Mouse (Mus musculus) kidney, embryonic 15.5 days (tissue): Measurements from ENCODE around the gene Rpusd2. TPM values are rescaled to one million over a fixed set of nuclear protein-coding genes. Genes with fewer than 3 reads are reported as not detected.
"Not testable (repeated sequence)": the region's sequence is repeated elsewhere in the genome, so short reads cannot be mapped to it uniquely, and the experiment has no call there.

Experiments
- ATAC-seq: fragments of 200-750 bp; cut with Nextera tagmentation; replicated peaks from 2 replicates; pipeline ENCODE4 v1.8.0; 2017; ENCODE audit warnings: moderate TSS enrichment; ENCODE audit not compliant: low FRiP score
- H3K27ac ChIP-seq: fragments of 300-500 bp; sonication (generic); 2 replicates; pipeline ENCODE4 v1.5.1; 2015; ENCODE audit warnings: mild to moderate bottlenecking, inconsistent platforms
- H3K27me3 ChIP-seq: fragments of 300-500 bp; sonication (generic); 2 replicates; pipeline ENCODE4 v1.6.1; 2015; ENCODE audit warnings: inconsistent platforms
- H3K36me3 ChIP-seq: fragments of 300-500 bp; sonication (generic); 2 replicates; pipeline ENCODE4 v1.6.1; 2015; ENCODE audit warnings: inconsistent platforms
- H3K4me1 ChIP-seq: fragments of 300-500 bp; sonication (generic); 2 replicates; pipeline ENCODE4 v1.6.1; 2015; ENCODE audit warnings: inconsistent platforms
- H3K4me2 ChIP-seq: fragments of 300-500 bp; sonication (generic); 2 replicates; pipeline ENCODE4 v1.6.1; 2015; ENCODE audit warnings: moderate library complexity, mild to moderate bottlenecking, inconsistent platforms
- H3K4me3 ChIP-seq: fragments of 300-500 bp; sonication (generic); replicated peaks from 2 replicates; pipeline ENCODE4 v1.5.1; 2015; ENCODE audit warnings: mild to moderate bottlenecking, inconsistent platforms
- H3K9ac ChIP-seq: fragments of 300-500 bp; sonication (generic); 2 replicates; pipeline ENCODE4 v1.6.1; 2015; ENCODE audit warnings: mild to moderate bottlenecking, inconsistent platforms
- H3K9me3 ChIP-seq: fragments of 300-500 bp; sonication (generic); replicated peaks from 2 replicates; pipeline ENCODE4 v1.6.1; 2016; ENCODE audit warnings: inconsistent platforms
- WGBS: fragments of 180-500 bp; shearing (Covaris S2); methylation state at CpG from one replicate; pipeline ENCODE4 v1.1.7; 2015; ENCODE audit warnings: mixed read lengths; 5-methylcytosine and 5-hydroxymethylcytosine counted together
- polyA plus RNA-seq: library from polyadenylated mRNA; unstranded; fragments of >200 nt; fragmentation: Nextera tagmentation; extraction: Ambion mirVana; gene quantifications from 2 replicates; pipeline ENCODE4 v1.2.1, GENCODE M21; 2015

Gene Rpusd2
- polyA plus RNA-seq = 4.2 and 4.8 TPM in 2 replicates

DNA sequence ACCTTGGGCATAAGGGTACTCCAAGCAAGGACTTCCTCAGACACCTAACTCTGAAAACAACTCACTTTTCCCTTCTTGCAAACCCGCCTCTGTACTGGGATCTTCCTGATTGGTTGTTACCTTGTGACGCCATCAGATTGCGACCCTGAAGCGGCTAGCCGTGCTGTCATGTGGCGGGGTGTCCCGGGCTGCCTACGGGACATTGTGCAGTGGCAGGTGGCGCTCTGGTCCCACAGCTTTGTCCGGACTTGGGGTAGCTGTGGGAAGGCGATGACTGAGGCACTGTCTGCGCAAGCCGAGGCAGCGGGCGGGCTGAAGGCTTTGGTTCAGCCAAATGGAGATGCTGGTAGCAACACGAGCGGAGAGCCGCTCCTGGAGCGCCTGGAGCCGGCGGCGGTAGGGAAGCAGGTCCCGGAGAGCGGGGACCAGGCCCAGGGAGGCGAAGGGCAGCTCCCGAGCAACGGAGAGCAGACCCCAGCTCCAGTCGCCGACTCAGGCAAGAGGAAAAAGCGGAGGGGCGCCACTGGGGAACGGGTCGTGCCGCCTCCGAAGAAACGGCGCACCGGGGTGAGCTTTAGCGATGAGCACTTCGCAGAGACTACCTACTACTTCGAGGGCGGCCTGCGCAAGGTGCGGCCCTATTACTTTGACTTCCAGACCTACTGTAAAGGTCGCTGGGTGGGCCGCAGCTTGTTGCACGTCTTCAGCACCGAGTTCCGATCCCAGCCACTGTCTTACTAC is at the start of gene Rpusd2:
TSS of gene Rpusd2 (plus strand) at position 135 of the 741 bp plus-strand sequence.
- peak within 1 kb of the TSS; percentile 86 for H3K9ac ChIP-seq
- H3K36me3 ChIP-seq = peaks cover 29% of the 10 kb centered on the region
- WGBS = under 1% methylated on average over 49 of the region's 49 CpGs
- no peaks in the 10 kb centered on the region for H3K9me3 ChIP-seq
- H3K27me3 ChIP-seq = no peaks in the 10 kb centered on the region; the same call in 1 of the 2 replicates
- peak within 1 kb of the TSS; percentile 98 for H3K4me3 ChIP-seq
- H3K27ac ChIP-seq = peak within 1 kb of the TSS; percentile 92
- peak; percentile 98 for ATAC-seq
- peaks cover 12% of the 10 kb centered on the region for H3K4me1 ChIP-seq
- peak within 1 kb of the TSS; percentile 79 for H3K4me2 ChIP-seq

DNA sequence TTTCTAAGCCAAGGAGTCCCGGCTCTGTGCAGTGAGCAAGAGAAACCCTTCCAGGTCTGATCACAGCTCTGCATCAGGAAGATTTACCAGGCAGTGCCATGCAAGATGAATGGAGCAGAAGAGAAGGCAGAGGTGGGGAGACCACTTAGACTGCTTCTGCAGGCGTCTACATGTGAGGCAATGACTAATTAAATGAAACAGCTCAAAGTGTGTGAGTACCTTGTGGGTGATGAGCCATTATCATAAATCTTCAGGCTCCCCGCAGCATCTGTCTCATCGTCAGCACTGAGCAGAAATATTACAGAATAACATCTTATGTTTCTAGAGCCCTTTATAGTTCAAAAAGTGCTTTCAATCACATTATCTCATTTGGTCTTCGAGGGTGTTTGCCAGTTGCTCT is 39.1 kb upstream of the Rpusd2 start:
- no peak for ATAC-seq
- Histone ChIP-seq H3K36me3 (no peaks in the 10 kb centered on the region), H3K9ac (no peak overlapping the region), H3K27ac (no peak overlapping the region), H3K4me2 (no peak overlapping the region), H3K4me1 (no peaks in the 10 kb centered on the region), H3K27me3 (peaks cover 24% of the 10 kb centered on the region), H3K4me3 (no peak overlapping the region), H3K9me3 (no peaks in the 10 kb centered on the region)
- 49% methylated on average over 5 of the region's 5 CpGs for WGBS

DNA sequence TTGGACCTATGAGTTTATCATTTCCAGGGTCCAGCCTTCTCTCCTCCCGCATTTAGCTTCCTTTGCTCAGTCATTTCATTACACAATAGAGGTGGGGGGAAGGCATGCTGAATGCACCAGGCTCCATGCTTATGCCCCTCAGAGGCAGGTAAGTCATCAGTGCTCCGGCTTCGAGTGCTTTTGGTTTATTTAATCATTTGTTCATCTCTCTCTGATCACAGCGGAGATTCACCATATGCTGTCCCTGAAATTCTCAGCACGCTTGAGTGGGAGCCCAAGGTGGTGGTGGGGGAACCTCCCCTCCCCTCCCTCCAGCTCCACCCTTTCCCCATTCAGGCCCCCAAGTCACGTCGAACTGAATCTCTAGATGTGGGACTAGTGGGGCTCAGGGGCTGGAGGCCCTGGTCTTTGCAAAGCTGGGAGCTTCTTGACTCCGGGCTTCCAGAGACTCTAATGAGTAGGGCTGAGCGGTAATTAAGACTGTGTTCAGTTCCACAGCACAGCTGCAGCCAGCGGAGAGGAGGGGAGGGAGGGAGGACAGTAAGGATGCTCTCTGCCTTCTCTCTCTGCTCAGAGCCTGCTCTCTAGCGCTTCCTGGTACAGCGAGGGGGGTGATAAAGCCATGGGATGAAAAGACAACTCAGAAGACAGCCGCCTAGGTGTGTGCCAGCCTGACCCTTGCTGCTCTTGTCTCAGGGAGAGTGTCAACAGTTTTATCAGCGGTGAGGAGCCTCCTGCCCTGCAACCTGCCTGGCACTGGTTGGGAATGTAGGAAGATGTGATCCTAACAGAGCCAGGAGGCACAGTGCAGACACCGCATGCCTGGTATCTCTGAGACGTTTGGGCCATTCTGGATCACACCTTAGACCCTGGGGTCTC is 38.4 kb upstream of the Rpusd2 start:
- Histone ChIP-seq H3K9me3 (no peaks in the 10 kb centered on the region), H3K9ac (no peak overlapping the region), H3K27me3 (peaks cover 24% of the 10 kb centered on the region), H3K4me1 (no peaks in the 10 kb centered on the region), H3K4me3 (no peak overlapping the region), H3K27ac (no peak overlapping the region), H3K36me3 (no peaks in the 10 kb centered on the region), H3K4me2 (no peak overlapping the region)
- ATAC-seq = no peak
- WGBS = 35% methylated on average over 16 of the region's 16 CpGs

DNA sequence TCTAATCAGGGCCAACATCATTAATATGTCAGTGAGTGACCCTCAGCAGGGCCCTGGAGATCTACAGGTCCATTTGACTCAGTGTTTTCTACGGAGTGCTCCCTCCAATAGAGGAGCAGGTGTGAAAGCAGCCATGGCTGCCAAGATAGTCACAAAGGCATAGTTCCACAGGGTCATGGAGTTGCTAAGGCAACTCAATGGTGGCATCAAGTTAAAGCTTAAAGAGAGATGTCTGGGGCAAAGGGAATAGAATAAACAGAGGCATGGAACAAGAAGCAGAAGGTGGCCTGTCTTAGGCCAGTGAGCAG is 37.8 kb upstream of the Rpusd2 start:
- WGBS = 55% methylated on average over 1 of the region's 1 CpGs
- ATAC-seq = no peak

DNA sequence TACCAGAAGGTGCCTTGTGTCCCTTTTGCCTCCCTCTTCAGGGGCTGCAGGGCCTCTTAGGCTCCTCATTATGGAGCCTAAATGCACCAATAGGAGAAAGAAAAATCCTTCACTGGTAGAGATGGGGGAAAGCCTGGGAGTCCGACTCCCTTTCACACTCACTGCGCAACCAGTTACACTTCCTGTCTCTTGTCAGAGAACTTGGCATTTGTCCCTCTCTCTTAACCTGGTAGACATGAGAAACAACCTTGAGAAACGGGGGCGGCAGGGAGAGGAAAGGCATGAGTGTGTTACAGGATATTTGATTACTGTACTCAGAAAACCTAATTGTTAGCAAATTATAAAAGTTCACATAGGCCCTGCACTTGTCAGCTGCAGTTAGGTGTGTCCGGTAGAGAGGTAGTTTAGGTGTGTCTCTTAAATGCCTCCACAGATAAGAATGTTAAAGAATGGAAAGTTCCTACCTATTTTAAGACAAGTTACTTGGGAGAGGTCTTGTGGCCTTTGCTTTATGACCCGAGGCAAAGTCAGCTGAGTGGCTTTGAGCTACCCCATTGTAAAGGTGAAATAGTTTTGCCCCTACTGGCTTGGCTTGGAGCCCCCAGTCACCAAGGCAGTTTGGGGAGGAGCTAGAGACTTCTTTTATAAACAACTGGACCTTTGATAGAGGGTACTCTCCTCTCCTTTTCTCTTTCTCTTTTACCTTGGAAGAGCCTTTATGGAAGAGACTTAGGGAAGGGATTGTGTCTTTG is 36.3 kb upstream of the Rpusd2 start:
- no peak for ATAC-seq
- 51% methylated on average over 6 of the region's 6 CpGs for WGBS
- Histone ChIP-seq H3K4me1 (no peaks in the 10 kb centered on the region), H3K36me3 (no peaks in the 10 kb centered on the region), H3K4me2 (no peak overlapping the region), H3K9ac (no peak overlapping the region), H3K27me3 (peaks cover 20% of the 10 kb centered on the region), H3K27ac (no peak overlapping the region), H3K9me3 (no peaks in the 10 kb centered on the region), H3K4me3 (no peak overlapping the region)

More for the DNA sequence above, 37.8 kb upstream of the Rpusd2 start:
- H3K27me3 ChIP-seq = peaks cover 24% of the 10 kb centered on the region
- H3K9me3 ChIP-seq = no peaks in the 10 kb centered on the region
- H3K4me2 ChIP-seq = no peak overlapping the region
- no peak overlapping the region for H3K27ac ChIP-seq
- H3K36me3 ChIP-seq = no peaks in the 10 kb centered on the region
- no peak overlapping the region for H3K9ac ChIP-seq
- H3K4me3 ChIP-seq = no peak overlapping the region
- H3K4me1 ChIP-seq = no peaks in the 10 kb centered on the region

DNA sequence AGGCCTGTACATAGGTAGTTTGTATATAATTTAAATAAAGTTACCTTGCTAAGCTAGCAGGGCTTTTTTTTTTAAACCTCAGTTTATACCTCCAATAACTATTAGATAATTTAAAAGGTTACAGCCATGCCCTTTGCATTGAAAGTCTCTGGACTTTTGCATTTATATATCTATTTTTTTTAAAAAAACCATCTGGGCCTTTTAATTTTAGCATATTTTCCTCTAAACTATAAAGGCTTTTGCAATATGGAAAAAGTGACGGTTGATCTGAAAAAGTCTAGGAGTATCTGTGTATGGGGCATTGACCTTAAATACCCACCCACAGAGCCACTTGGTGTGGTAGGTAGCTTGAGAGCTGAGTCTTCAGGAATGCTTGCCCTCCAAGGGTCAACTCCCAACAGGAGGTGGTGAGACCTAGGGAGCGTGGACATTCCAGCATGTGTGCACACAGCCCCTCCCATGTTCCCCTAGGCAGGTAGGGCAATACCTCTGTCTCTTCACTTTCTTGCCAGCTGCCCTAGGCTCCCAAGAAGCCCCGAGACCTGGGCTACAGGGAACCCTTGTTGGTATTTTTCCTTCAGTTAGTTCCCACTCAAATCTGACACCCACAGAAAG is 35.5 kb upstream of the Rpusd2 start:
- Histone ChIP-seq H3K9me3 (no peaks in the 10 kb centered on the region), H3K4me3 (no peak overlapping the region), H3K4me2 (no peak overlapping the region), H3K4me1 (no peaks in the 10 kb centered on the region), H3K27me3 (peaks cover 20% of the 10 kb centered on the region), H3K27ac (no peak overlapping the region), H3K36me3 (no peaks in the 10 kb centered on the region), H3K9ac (no peak overlapping the region)
- no peak for ATAC-seq
- WGBS = 81% methylated on average over 3 of the region's 3 CpGs

DNA sequence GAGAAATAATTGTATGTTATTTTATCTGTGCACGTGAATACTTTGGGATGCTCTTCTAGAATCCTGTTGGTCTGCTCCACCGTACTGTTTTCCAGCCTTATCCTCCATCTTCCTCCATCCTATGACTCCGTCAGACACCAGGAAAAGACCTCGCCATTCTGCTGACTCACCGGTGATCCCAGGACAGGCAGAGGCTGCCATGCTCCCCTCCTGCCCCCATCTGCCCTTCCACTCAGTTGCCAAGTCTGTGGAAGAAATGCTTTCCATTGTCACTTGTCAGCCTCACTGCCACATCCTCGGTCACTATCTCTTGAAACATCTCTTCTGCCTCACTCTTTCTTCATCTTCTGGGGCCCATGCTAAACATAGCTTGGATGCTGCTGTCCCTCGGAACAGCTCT is 27.7 kb upstream of the Rpusd2 start:
- WGBS = 84% methylated on average over 7 of the region's 7 CpGs

DNA sequence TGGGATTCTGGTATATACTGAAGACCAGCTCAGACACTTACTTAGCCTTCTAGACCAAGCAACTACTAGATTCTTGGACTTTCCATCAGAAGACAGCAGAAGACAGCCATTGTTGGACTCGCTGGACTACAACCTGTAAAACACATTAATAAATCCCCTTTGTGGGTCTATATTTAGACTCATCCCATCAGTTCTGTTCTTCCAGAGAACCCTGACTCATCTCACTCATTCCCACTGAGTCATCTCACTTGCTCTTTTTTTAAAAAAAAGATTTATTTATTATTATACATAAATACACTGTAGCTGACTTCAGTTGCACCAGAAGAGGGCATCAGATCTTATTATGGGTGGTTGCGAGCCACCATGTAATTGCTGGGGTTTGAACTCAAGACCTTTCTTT is 25.2 kb upstream of the Rpusd2 start:
- Histone ChIP-seq H3K27ac (no peak overlapping the region), H3K4me1 (no peaks in the 10 kb centered on the region), H3K27me3 (no peaks in the 10 kb centered on the region), H3K9me3 (no peaks in the 10 kb centered on the region), H3K9ac (no peak overlapping the region), H3K4me3 (no peak overlapping the region), H3K4me2 (no peak overlapping the region), H3K36me3 (no peaks in the 10 kb centered on the region)
- WGBS = 96% methylated on average over 2 of the region's 2 CpGs
- ATAC-seq = no peak

More for the DNA sequence above, 27.7 kb upstream of the Rpusd2 start:
- Histone ChIP-seq H3K27me3 (no peaks in the 10 kb centered on the region), H3K4me3 (no peak overlapping the region), H3K9ac (no peak overlapping the region), H3K36me3 (no peaks in the 10 kb centered on the region), H3K9me3 (no peaks in the 10 kb centered on the region), H3K4me1 (no peaks in the 10 kb centered on the region), H3K4me2 (no peak overlapping the region), H3K27ac (no peak overlapping the region)
- ATAC-seq = no peak

DNA sequence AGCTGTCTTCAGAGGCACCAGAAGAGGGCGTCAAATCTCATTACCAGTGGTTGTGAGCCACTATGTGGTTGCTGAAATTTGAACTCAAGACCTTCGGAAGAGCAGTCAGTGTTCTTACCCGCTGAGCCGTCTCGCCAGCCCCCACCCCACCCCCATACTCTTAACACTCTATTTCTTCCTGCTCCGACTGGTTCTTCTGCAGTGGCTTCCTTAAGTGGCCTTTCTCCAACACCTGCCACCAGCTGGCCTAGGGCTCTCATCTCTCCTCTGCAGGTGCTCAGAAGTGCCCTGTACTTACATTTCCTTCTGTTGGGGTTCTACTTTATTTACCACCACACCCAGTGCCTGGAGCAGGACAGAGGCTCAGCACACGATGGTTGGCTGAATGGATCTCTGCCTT is 19.6 kb upstream of the Rpusd2 start:
- peaks cover 3% of the 10 kb centered on the region; the same call in 1 of the 2 replicates for H3K9me3 ChIP-seq
- H3K4me2 ChIP-seq = no peak overlapping the region
- ATAC-seq = no peak
- H3K4me3 ChIP-seq = no peak overlapping the region
- peaks cover 23% of the 10 kb centered on the region for H3K4me1 ChIP-seq
- no peak overlapping the region for H3K9ac ChIP-seq
- H3K36me3 ChIP-seq = peaks cover 16% of the 10 kb centered on the region
- H3K27me3 ChIP-seq = no peaks in the 10 kb centered on the region
- WGBS = 63% methylated on average over 7 of the region's 7 CpGs
- no peak overlapping the region for H3K27ac ChIP-seq

DNA sequence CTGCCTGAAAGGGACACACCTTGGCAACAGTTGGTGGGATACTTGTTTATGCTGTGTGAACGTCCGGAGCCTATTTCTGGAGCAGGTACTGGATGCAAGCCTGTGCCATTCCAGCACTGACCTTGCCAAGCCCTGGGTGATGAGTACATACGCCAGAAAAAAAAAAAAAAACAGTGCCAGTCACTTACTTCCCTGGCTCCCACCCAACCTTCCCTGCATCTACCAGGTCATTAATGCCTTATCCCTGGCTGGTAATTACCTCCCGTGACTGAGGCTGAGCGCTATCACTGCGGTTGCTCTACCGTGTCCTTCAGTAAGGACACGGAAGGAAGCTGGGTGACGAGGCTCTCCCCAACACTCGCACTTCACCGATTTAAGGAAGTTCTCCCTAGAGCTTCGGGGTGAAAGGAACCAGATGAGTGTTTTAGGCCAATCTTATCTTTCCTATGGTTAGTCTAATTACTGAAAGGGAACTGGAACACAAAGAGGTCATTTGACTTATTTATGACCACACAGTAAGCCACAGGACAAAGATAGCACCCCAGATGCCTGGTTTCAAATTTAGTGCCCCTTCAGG is 18.9 kb upstream of the Rpusd2 start:
- WGBS = 35% methylated on average over 12 of the region's 12 CpGs
- peaks cover 23% of the 10 kb centered on the region for H3K36me3 ChIP-seq
- ATAC-seq = no peak
- no peak overlapping the region for H3K4me3 ChIP-seq
- no peak overlapping the region; the same call in 1 of the 2 replicates for H3K4me2 ChIP-seq
- H3K4me1 ChIP-seq = peaks cover 23% of the 10 kb centered on the region
- no peak overlapping the region for H3K9ac ChIP-seq
- no peak overlapping the region for H3K27ac ChIP-seq
- H3K27me3 ChIP-seq = no peaks in the 10 kb centered on the region
- peaks cover 3% of the 10 kb centered on the region; the same call in 1 of the 2 replicates for H3K9me3 ChIP-seq

DNA sequence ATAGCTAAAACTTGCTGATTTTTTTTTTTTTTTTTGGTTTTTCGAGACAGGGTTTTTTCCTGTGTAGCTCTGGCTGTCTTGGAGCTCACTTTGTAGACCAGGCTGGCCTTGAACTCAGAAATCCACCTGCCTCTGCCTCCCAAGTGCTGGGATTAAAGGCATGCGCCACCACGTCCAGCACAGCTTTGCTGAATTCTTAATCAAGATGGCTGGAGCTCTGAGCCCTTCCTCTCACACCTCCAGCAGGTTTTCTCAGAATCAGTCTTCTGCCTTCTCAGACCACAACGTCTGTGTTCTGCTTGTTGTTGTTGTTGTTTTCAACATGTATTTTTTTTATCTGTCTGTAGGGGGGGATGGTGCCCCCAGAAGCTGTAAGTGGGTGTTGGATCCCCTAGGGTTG is 18.3 kb upstream of the Rpusd2 start:
- Histone ChIP-seq H3K36me3 (peaks cover 29% of the 10 kb centered on the region), H3K4me1 (peaks cover 23% of the 10 kb centered on the region)
- not testable (repeated sequence) for H3K9ac ChIP-seq, H3K4me3 ChIP-seq, H3K27ac ChIP-seq, ATAC-seq, H3K9me3 ChIP-seq, H3K27me3 ChIP-seq, H3K4me2 ChIP-seq
- 90% methylated on average over 4 of the region's 4 CpGs for WGBS
